Mouse (Mus musculus) ES-Bruce4 (cell line): ENCODE results near the gene Hbq1a.

Experiments
- CTCF ChIP-seq: IDR thresholded peaks from one replicate; pipeline ENCODE4 v1.8.1; 2011; ENCODE audit warnings: low read depth, low read length
- POLR2A ChIP-seq: IDR thresholded peaks from one replicate; pipeline ENCODE4 v1.8.1; 2011; ENCODE audit warnings: low read length; ENCODE audit not compliant: insufficient read depth

GRCm38 (mm10) chr11:32301506-32301905 lies 1.6 kb downstream of the Hbq1a start:
- no peak for TF ChIP-seq CTCF
- no peak for TF ChIP-seq POLR2A
